Mouse (Mus musculus): Measurements from ENCODE around the gene Hcfc1r1. TPM values are rescaled to one million over a fixed set of nuclear protein-coding genes. Genes with fewer than 3 reads are reported as not detected.

The Hcfc1r1 gene
- polyA plus RNA-seq, 1 experiment from 2014 or later = 45.5 TPM

DNA sequence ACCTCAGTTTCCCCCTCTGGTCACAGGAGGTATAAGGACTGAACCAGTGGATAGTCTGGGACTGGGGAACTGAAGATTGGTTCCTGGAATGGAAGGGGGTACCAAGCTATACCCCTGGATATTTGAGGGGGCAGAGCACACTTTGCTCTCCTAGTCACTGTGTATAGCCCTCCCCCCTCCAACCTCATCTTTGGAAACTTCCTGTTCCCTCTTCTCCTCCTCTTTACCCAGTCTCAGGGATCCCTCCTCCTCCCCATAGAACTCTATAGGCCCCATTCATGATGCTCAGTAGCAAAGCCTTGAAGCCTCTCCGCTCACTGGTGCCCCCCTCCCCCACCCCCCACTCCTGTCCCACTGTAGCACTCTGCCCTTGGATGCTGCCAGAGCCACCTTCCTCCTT lies 46.1 kb downstream of the Hcfc1r1 start:
- Histone ChIP-seq H3K27ac (replicated peaks; ENCODE audit: low read depth, low read length) (no peak overlapping the region), H3K27me3 (ENCODE audit: control insufficient read depth, insufficient read depth, low read length) (no peaks in the 10 kb centered on the region), H3K4me2 (ENCODE audit: low read depth, severe bottlenecking) (no peak overlapping the region), H3K36me3 (ENCODE audit: control insufficient read depth, insufficient read depth, low read length) (no peaks in the 10 kb centered on the region), H3K4me3 (ENCODE audit: low read depth, low read length) (no peak overlapping the region), H3K9me3 (ENCODE audit: control insufficient read depth, low read length) (no peaks in the 10 kb centered on the region), H3K4me1 (ENCODE audit: control insufficient read depth, insufficient read depth, low read length) (no peaks in the 10 kb centered on the region), H3K9ac (ENCODE audit: low read length) (no peak overlapping the region)
- ATAC-seq (ENCODE audit: insufficient number of reproducible peaks, low FRiP score, low TSS enrichment, low read depth) = no peak
- no peak for DNase-seq (ENCODE audit: low spot score)
- 11% methylated on average over 1 of the region's 1 CpGs for WGBS

DNA sequence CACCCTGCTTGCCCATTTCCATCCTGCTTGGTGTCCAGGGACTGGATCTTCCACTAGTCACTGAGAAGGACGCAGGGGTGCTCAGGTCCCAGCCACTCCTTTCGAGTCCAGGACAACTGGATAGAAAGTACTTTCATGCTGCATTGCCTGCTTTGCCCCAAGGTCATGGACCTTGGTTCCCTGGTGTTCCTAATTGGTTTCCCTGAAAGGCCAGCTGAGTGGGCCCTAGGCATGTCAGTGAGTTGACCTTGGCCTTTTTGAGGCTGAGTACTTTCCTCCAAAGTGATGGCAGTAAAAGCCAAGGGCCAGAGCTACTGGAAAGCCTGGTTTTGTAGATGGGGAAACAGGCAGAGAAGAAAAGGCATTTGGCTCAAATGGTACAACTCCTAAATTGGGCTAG lies 48.5 kb downstream of the Hcfc1r1 start:
- no peak overlapping the region for H3K4me2 ChIP-seq (ENCODE audit: low read depth, severe bottlenecking)
- H3K36me3 ChIP-seq (ENCODE audit: control insufficient read depth, insufficient read depth, low read length) = no peaks in the 10 kb centered on the region
- no peak overlapping the region for H3K9ac ChIP-seq (ENCODE audit: low read length)
- no peak for ATAC-seq (ENCODE audit: insufficient number of reproducible peaks, low FRiP score, low TSS enrichment, low read depth)
- no peak for DNase-seq (ENCODE audit: low spot score)
- H3K9me3 ChIP-seq (ENCODE audit: control insufficient read depth, low read length) = no peaks in the 10 kb centered on the region
- no peak overlapping the region for H3K4me3 ChIP-seq (ENCODE audit: low read depth, low read length)
- no peak overlapping the region for H3K27ac ChIP-seq (replicated peaks; ENCODE audit: low read depth, low read length)
- H3K27me3 ChIP-seq (ENCODE audit: control insufficient read depth, insufficient read depth, low read length) = no peaks in the 10 kb centered on the region
- no peaks in the 10 kb centered on the region for H3K4me1 ChIP-seq (ENCODE audit: control insufficient read depth, insufficient read depth, low read length)
- WGBS = 80% methylated on average over 2 of the region's 2 CpGs

DNA sequence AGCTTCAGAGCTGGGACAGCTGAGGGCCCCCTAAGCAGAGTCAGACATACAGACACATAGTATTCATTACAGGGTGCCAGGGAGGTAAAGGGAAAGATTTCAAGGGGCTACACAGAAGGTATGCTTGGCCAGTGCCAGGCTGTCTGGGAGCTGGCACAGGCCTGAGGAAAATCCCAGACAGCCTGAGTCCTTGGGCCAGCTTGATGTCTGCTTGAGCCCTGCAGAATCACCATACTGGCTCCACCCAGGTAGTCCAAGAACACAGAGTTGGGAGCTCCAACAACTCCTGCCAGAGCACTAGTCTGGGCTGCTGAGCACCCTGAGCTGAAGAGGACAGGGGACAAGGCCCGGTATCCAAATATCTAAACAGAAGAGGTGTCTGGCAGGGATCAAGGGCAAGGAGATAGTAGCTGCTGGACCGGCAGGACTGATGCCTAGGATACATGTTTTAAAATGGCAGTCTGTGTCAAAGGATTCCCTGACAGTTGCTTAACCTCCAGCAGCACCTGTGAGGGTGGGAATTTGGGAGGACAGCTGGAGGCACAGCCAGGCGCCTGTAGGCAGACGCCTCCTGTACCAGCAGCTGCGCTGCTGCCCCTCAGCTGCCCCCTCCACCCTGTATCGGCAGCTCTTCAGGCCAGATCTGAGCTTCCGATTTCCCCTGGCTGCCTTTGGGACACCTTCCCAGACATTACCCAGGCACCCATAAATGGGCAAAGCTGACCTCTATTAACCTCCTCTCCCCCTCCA lies 49.2 kb downstream of the Hcfc1r1 start, which contains the start of gene 1520401A03Rik:
TSS of gene 1520401A03Rik (minus strand) at position 408 of the 750 bp plus-strand sequence.
- no peak for ATAC-seq (ENCODE audit: insufficient number of reproducible peaks, low FRiP score, low TSS enrichment, low read depth)

More for the DNA sequence above, 49.2 kb downstream of the Hcfc1r1 start, which contains the start of gene 1520401A03Rik:
- H3K27me3 ChIP-seq (ENCODE audit: control insufficient read depth, insufficient read depth, low read length) = no peaks in the 10 kb centered on the region
- no peak within 1 kb of the TSS for H3K4me3 ChIP-seq (ENCODE audit: low read depth, low read length)
- H3K9ac ChIP-seq (ENCODE audit: low read length) = no peak within 1 kb of the TSS
- WGBS = 67% methylated on average over 7 of the region's 7 CpGs
- H3K9me3 ChIP-seq (ENCODE audit: control insufficient read depth, low read length) = no peaks in the 10 kb centered on the region
- H3K27ac ChIP-seq (replicated peaks; ENCODE audit: low read depth, low read length) = no peak within 1 kb of the TSS
- H3K36me3 ChIP-seq (ENCODE audit: control insufficient read depth, insufficient read depth, low read length) = no peaks in the 10 kb centered on the region
- no peak for DNase-seq (ENCODE audit: low spot score)
- H3K4me2 ChIP-seq (ENCODE audit: low read depth, severe bottlenecking) = no peak within 1 kb of the TSS
- H3K4me1 ChIP-seq (ENCODE audit: control insufficient read depth, insufficient read depth, low read length) = peaks cover 4% of the 10 kb centered on the region

Other genes with a start within 250 kb of the Hcfc1r1 start
- not detected in 2 replicates for gene Vmn2r117, start 193.9 kb upstream of the Hcfc1r1 start, polyA plus RNA-seq (2014; fragmentation: Nextera tagmentation; extraction: Ambion mirVana)
- gene Zfp213, start 109.4 kb upstream of the Hcfc1r1 start, polyA plus RNA-seq (2014; fragmentation: Nextera tagmentation; extraction: Ambion mirVana) = 24.4 and 25.6 TPM in 2 replicates
- 20.5 and 22.7 TPM in 2 replicates for gene Zfp13, start 74.1 kb upstream of the Hcfc1r1 start, polyA plus RNA-seq (2014; fragmentation: Nextera tagmentation; extraction: Ambion mirVana)
- gene Zscan10, start 72.7 kb upstream of the Hcfc1r1 start, polyA plus RNA-seq (2014; fragmentation: Nextera tagmentation; extraction: Ambion mirVana) = 0.24 and 0.80 TPM in 2 replicates
- 0.45 and 0.63 TPM in 2 replicates for gene Mmp25, start 28.3 kb upstream of the Hcfc1r1 start, polyA plus RNA-seq (2014; fragmentation: Nextera tagmentation; extraction: Ambion mirVana)
- 0.91 and 1.3 TPM in 2 replicates for gene Bicdl2, start 13.1 kb upstream of the Hcfc1r1 start, polyA plus RNA-seq (2014; fragmentation: Nextera tagmentation; extraction: Ambion mirVana)
- 54.8 and 58.1 TPM in 2 replicates for gene Thoc6, start 286 bp downstream of the Hcfc1r1 start, polyA plus RNA-seq (2014; fragmentation: Nextera tagmentation; extraction: Ambion mirVana)
- gene Tnfrsf12a, start 3.9 kb downstream of the Hcfc1r1 start, polyA plus RNA-seq (2014; fragmentation: Nextera tagmentation; extraction: Ambion mirVana) = 4.3 and 5.0 TPM in 2 replicates
- gene Cldn6, start 5.7 kb downstream of the Hcfc1r1 start, polyA plus RNA-seq (2014; fragmentation: Nextera tagmentation; extraction: Ambion mirVana) = 21.3 and 23.3 TPM in 2 replicates
- gene Cldn9, start 10.4 kb downstream of the Hcfc1r1 start, polyA plus RNA-seq (2014; fragmentation: Nextera tagmentation; extraction: Ambion mirVana) = 7.4 and 7.6 TPM in 2 replicates
- gene 1520401A03Rik, start 49.2 kb downstream of the Hcfc1r1 start, polyA plus RNA-seq (2014; fragmentation: Nextera tagmentation; extraction: Ambion mirVana) = 0.09 and 0.13 TPM in 2 replicates
- gene Pkmyt1, start 52.7 kb downstream of the Hcfc1r1 start, polyA plus RNA-seq (2014; fragmentation: Nextera tagmentation; extraction: Ambion mirVana) = 47.8 and 51.6 TPM in 2 replicates
- gene Paqr4, start 67.3 kb downstream of the Hcfc1r1 start, polyA plus RNA-seq (2014; fragmentation: Nextera tagmentation; extraction: Ambion mirVana) = 7.4 and 7.7 TPM in 2 replicates
- gene Kremen2, start 72.2 kb downstream of the Hcfc1r1 start, polyA plus RNA-seq (2014; fragmentation: Nextera tagmentation; extraction: Ambion mirVana) = 14.8 and 16.2 TPM in 2 replicates
- gene Flywch1, start 98.0 kb downstream of the Hcfc1r1 start, polyA plus RNA-seq (2014; fragmentation: Nextera tagmentation; extraction: Ambion mirVana) = 125 and 129 TPM in 2 replicates
- 51.4 and 55.7 TPM in 2 replicates for gene Flywch2, start 112.5 kb downstream of the Hcfc1r1 start, polyA plus RNA-seq (2014; fragmentation: Nextera tagmentation; extraction: Ambion mirVana)
- gene Srrm2, start 116.9 kb downstream of the Hcfc1r1 start, polyA plus RNA-seq (2014; fragmentation: Nextera tagmentation; extraction: Ambion mirVana) = 508 and 532 TPM in 2 replicates
- gene Elob, start 155.5 kb downstream of the Hcfc1r1 start, polyA plus RNA-seq (2014; fragmentation: Nextera tagmentation; extraction: Ambion mirVana) = 1,135 and 1,167 TPM in 2 replicates
- gene Prss33, start 162.5 kb downstream of the Hcfc1r1 start, polyA plus RNA-seq (2014; fragmentation: Nextera tagmentation; extraction: Ambion mirVana) = not detected in 2 replicates
- gene Prss32, start 170.3 kb downstream of the Hcfc1r1 start, polyA plus RNA-seq (2014; fragmentation: Nextera tagmentation; extraction: Ambion mirVana) = not detected in 2 replicates
- gene Prss41, start 170.6 kb downstream of the Hcfc1r1 start, polyA plus RNA-seq (2014; fragmentation: Nextera tagmentation; extraction: Ambion mirVana) = 2.5 and 2.6 TPM in 2 replicates
- not detected in 2 replicates for gene Prss21, start 194.5 kb downstream of the Hcfc1r1 start, polyA plus RNA-seq (2014; fragmentation: Nextera tagmentation; extraction: Ambion mirVana)
- not detected in 2 replicates for gene Dcpp1, start 207.3 kb downstream of the Hcfc1r1 start, polyA plus RNA-seq (2014; fragmentation: Nextera tagmentation; extraction: Ambion mirVana)
- gene Dcpp2, start 207.3 kb downstream of the Hcfc1r1 start, polyA plus RNA-seq (2014; fragmentation: Nextera tagmentation; extraction: Ambion mirVana) = not detected in 2 replicates
- not detected in 2 replicates for gene Dcpp3, start 243.9 kb downstream of the Hcfc1r1 start, polyA plus RNA-seq (2014; fragmentation: Nextera tagmentation; extraction: Ambion mirVana)

Data from limb, embryonic 11.5 days (tissue).